Mouse (Mus musculus) adrenal gland, adult 10 weeks (tissue): ENCODE results near the gene Foxp2. TPM values are rescaled to one million over a fixed set of nuclear protein-coding genes. Genes with fewer than 3 reads are reported as not detected.

Experiments used
- polyA plus RNA-seq: library from polyadenylated mRNA; stranded (reverse); fragments of 350-450 nt; fragmentation: Illumina TruSeq; extraction: RNeasy Lipid Tissue Mini Kit (QIAGEN cat#74804); gene quantifications from one replicate; pipeline ENCODE4 v1.2.3, GENCODE M21; 2014; ENCODE audit warnings: low read depth, low replicate concordance

Gene Foxp2
- polyA plus RNA-seq = 6.9 TPM

DNA sequence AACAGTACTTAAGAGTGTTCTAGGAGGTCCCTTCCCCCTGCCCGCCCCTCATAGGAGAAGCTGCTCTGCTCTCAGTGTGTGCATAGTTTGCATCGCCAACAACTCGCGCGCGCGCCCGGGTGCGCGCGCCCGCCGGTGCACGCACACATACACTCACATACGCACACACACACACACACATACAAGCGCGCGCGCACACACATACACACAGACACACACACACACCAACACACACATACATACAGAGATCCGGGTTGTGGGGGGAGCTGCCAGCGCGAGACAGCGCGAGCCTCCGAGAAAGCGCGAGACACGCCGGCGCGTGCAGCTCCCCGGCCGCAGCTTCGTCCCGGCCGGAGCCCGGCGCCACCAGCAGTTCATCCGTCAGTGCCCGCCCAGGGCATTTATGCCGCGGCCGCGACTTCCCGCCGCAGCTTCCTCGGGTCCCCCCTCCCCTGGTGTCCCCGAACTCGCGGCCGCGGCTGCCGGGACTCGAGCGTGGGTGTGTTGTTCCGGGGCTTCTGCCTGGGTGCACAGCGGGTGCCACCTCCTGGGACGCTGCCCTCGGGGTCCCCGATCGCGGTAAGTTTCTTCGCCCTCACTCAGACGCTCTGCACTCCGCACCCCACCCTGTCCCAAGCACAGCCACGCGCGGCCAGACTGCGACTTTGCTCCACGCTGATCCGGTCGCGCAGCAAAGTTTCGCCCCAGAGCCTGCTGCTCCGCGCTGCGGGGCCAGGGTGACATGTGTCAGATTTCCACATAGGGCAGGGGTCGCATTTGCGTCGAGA lies at the start of gene Foxp2:
Gene Foxp2, plus strand, starts transcription at position 167 of the 788 bp plus-strand sequence.

Other genes with a start within 250 kb of the Foxp2 start
- 3.6 TPM for gene Ppp1r3a, start 146.1 kb upstream of the Foxp2 start, polyA plus RNA-seq